Mouse (Mus musculus) erythroid progenitor cell, adult 5-6 weeks (primary cell): ENCODE results near the gene Smarcc2. TPM values are rescaled to one million over a fixed set of nuclear protein-coding genes. Genes with fewer than 3 reads are reported as not detected.

Experiments used
- ATAC-seq: replicated peaks from 2 replicates; pipeline ENCODE4 v1.8.0; 2016; ENCODE audit warnings: moderate number of reproducible peaks, mild to moderate bottlenecking, moderate TSS enrichment, inconsistent platforms; ENCODE audit not compliant: poor library complexity, low FRiP score, severe bottlenecking
- total RNA-seq, 2 experiments: library from RNA; stranded (forward) in 1 of 2; stranded (reverse) in 1 of 2; fragments of 150-400 nt in 1 of 2; fragments of 186-747, 209-891 nt in 1 of 2; gene quantifications; 2 replicates each; pipeline versions ENCODE4 v1.2.3 to v1.2.4; 2015 to 2017; ENCODE audit warnings: low replicate concordance in 2 of 2

Gene Smarcc2
- total RNA-seq, 2 experiments from 2014 or later = 70.4 to 117 TPM

GRCm38 (mm10) chr10:128538340-128538870, 79.4 kb downstream of the Smarcc2 start:
- no peak for ATAC-seq

Other genes with a start within 250 kb of the Smarcc2 start
- 2.1 and 3.6 TPM in 2 replicates for gene Spryd4, start 247.4 kb upstream of the Smarcc2 start, total RNA-seq (2015; ENCODE audit: low replicate concordance)
- gene Spryd4, start 247.4 kb upstream of the Smarcc2 start, total RNA-seq (2017; ENCODE audit: low replicate concordance) = 1.2 and 3.1 TPM in 2 replicates
- not detected in 2 replicates for gene Mip, start 233.4 kb upstream of the Smarcc2 start, total RNA-seq (2015; ENCODE audit: low replicate concordance)
- not detected in 2 replicates for gene Mip, start 233.4 kb upstream of the Smarcc2 start, total RNA-seq (2017; ENCODE audit: low replicate concordance)
- gene Timeless, start 227.2 kb upstream of the Smarcc2 start, total RNA-seq (2015; ENCODE audit: low replicate concordance) = 32.1 and 41.1 TPM in 2 replicates
- gene Timeless, start 227.2 kb upstream of the Smarcc2 start, total RNA-seq (2017; ENCODE audit: low replicate concordance) = 43.4 and 53.9 TPM in 2 replicates
- 2.9 and 4.7 TPM in 2 replicates for gene Apon, start 205.2 kb upstream of the Smarcc2 start, total RNA-seq (2015; ENCODE audit: low replicate concordance)
- gene Apon, start 205.2 kb upstream of the Smarcc2 start, total RNA-seq (2017; ENCODE audit: low replicate concordance) = 1.7 TPM in 1 of 2 replicates, not detected in the other
- not detected in 2 replicates for gene Apof, start 190.6 kb upstream of the Smarcc2 start, total RNA-seq (2015; ENCODE audit: low replicate concordance)
- gene Apof, start 190.6 kb upstream of the Smarcc2 start, total RNA-seq (2017; ENCODE audit: low replicate concordance) = not detected in 2 replicates
- 35.6 and 37.5 TPM in 2 replicates for gene Stat2, start 188.7 kb upstream of the Smarcc2 start, total RNA-seq (2015; ENCODE audit: low replicate concordance)
- 30.0 and 40.0 TPM in 2 replicates for gene Stat2, start 188.7 kb upstream of the Smarcc2 start, total RNA-seq (2017; ENCODE audit: low replicate concordance)
- not detected in 2 replicates for gene Il23a, start 160.5 kb upstream of the Smarcc2 start, total RNA-seq (2015; ENCODE audit: low replicate concordance)
- gene Il23a, start 160.5 kb upstream of the Smarcc2 start, total RNA-seq (2017; ENCODE audit: low replicate concordance) = 0.39 TPM in 1 of 2 replicates, not detected in the other
- gene Pan2, start 155.9 kb upstream of the Smarcc2 start, total RNA-seq (2015; ENCODE audit: low replicate concordance) = 34.8 and 42.9 TPM in 2 replicates
- gene Pan2, start 155.9 kb upstream of the Smarcc2 start, total RNA-seq (2017; ENCODE audit: low replicate concordance) = 27.0 and 27.5 TPM in 2 replicates
- gene Cnpy2, start 136.8 kb upstream of the Smarcc2 start, total RNA-seq (2015; ENCODE audit: low replicate concordance) = 40.7 and 44.4 TPM in 2 replicates
- gene Cnpy2, start 136.8 kb upstream of the Smarcc2 start, total RNA-seq (2017; ENCODE audit: low replicate concordance) = 29.4 and 38.9 TPM in 2 replicates
- 92.3 and 106 TPM in 2 replicates for gene Cs, start 121.5 kb upstream of the Smarcc2 start, total RNA-seq (2015; ENCODE audit: low replicate concordance)
- gene Cs, start 121.5 kb upstream of the Smarcc2 start, total RNA-seq (2017; ENCODE audit: low replicate concordance) = 58.9 and 60.6 TPM in 2 replicates
- 1.1 and 14.3 TPM in 2 replicates for gene Coq10a, start 90.3 kb upstream of the Smarcc2 start, total RNA-seq (2015; ENCODE audit: low replicate concordance)
- 2.3 and 3.3 TPM in 2 replicates for gene Coq10a, start 90.3 kb upstream of the Smarcc2 start, total RNA-seq (2017; ENCODE audit: low replicate concordance)
- 11.9 and 20.5 TPM in 2 replicates for gene Ankrd52, start 82.1 kb upstream of the Smarcc2 start, total RNA-seq (2015; ENCODE audit: low replicate concordance)
- gene Ankrd52, start 82.1 kb upstream of the Smarcc2 start, total RNA-seq (2017; ENCODE audit: low replicate concordance) = 4.4 and 10.2 TPM in 2 replicates
- gene Slc39a5, start 58.0 kb upstream of the Smarcc2 start, total RNA-seq (2015; ENCODE audit: low replicate concordance) = not detected in 2 replicates
- gene Slc39a5, start 58.0 kb upstream of the Smarcc2 start, total RNA-seq (2017; ENCODE audit: low replicate concordance) = not detected in 2 replicates
- 28.5 TPM in 2 replicates for gene Nabp2, start 47.8 kb upstream of the Smarcc2 start, total RNA-seq (2015; ENCODE audit: low replicate concordance)
- 13.1 and 15.5 TPM in 2 replicates for gene Nabp2, start 47.8 kb upstream of the Smarcc2 start, total RNA-seq (2017; ENCODE audit: low replicate concordance)
- gene Rnf41, start 47.6 kb upstream of the Smarcc2 start, total RNA-seq (2015; ENCODE audit: low replicate concordance) = 3.4 and 11.5 TPM in 2 replicates
- 4.0 and 4.4 TPM in 2 replicates for gene Rnf41, start 47.6 kb upstream of the Smarcc2 start, total RNA-seq (2017; ENCODE audit: low replicate concordance)
- gene Myl6, start 34.9 kb downstream of the Smarcc2 start, total RNA-seq (2015; ENCODE audit: low replicate concordance) = 353 and 444 TPM in 2 replicates
- 506 and 519 TPM in 2 replicates for gene Myl6, start 34.9 kb downstream of the Smarcc2 start, total RNA-seq (2017; ENCODE audit: low replicate concordance)
- 4.0 TPM in 1 of 2 replicates, not detected in the other for gene Myl6b, start 39.4 kb downstream of the Smarcc2 start, total RNA-seq (2015; ENCODE audit: low replicate concordance)
- 0.51 TPM in 1 of 2 replicates, not detected in the other for gene Myl6b, start 39.4 kb downstream of the Smarcc2 start, total RNA-seq (2017; ENCODE audit: low replicate concordance)
- gene Esyt1, start 66.6 kb downstream of the Smarcc2 start, total RNA-seq (2015; ENCODE audit: low replicate concordance) = 23.4 and 27.2 TPM in 2 replicates
- gene Esyt1, start 66.6 kb downstream of the Smarcc2 start, total RNA-seq (2017; ENCODE audit: low replicate concordance) = 29.7 and 30.8 TPM in 2 replicates
- gene Zc3h10, start 88.5 kb downstream of the Smarcc2 start, total RNA-seq (2015; ENCODE audit: low replicate concordance) = 0.72 and 2.9 TPM in 2 replicates
- gene Zc3h10, start 88.5 kb downstream of the Smarcc2 start, total RNA-seq (2017; ENCODE audit: low replicate concordance) = 5.9 and 6.4 TPM in 2 replicates
- gene Rpl41, start 90.1 kb downstream of the Smarcc2 start, total RNA-seq (2015; ENCODE audit: low replicate concordance) = 1,611 and 1,688 TPM in 2 replicates
- gene Rpl41, start 90.1 kb downstream of the Smarcc2 start, total RNA-seq (2017; ENCODE audit: low replicate concordance) = 704 and 1,169 TPM in 2 replicates
- 122 and 141 TPM in 2 replicates for gene Pa2g4, start 106.7 kb downstream of the Smarcc2 start, total RNA-seq (2015; ENCODE audit: low replicate concordance)
- 87.7 and 97.9 TPM in 2 replicates for gene Pa2g4, start 106.7 kb downstream of the Smarcc2 start, total RNA-seq (2017; ENCODE audit: low replicate concordance)
- gene Erbb3, start 130.4 kb downstream of the Smarcc2 start, total RNA-seq (2015; ENCODE audit: low replicate concordance) = 0.84 and 1.1 TPM in 2 replicates
- gene Erbb3, start 130.4 kb downstream of the Smarcc2 start, total RNA-seq (2017; ENCODE audit: low replicate concordance) = 0.39 and 0.53 TPM in 2 replicates
- 581 and 593 TPM in 2 replicates for gene Rps26, start 167.5 kb downstream of the Smarcc2 start, total RNA-seq (2015; ENCODE audit: low replicate concordance)
- gene Rps26, start 167.5 kb downstream of the Smarcc2 start, total RNA-seq (2017; ENCODE audit: low replicate concordance) = 151 and 338 TPM in 2 replicates
- gene Ikzf4, start 186.7 kb downstream of the Smarcc2 start, total RNA-seq (2015; ENCODE audit: low replicate concordance) = not detected in 2 replicates
- gene Ikzf4, start 186.7 kb downstream of the Smarcc2 start, total RNA-seq (2017; ENCODE audit: low replicate concordance) = not detected in 2 replicates
- gene Suox, start 214.8 kb downstream of the Smarcc2 start, total RNA-seq (2015; ENCODE audit: low replicate concordance) = 21.4 and 35.7 TPM in 2 replicates
- gene Suox, start 214.8 kb downstream of the Smarcc2 start, total RNA-seq (2017; ENCODE audit: low replicate concordance) = 27.7 and 43.4 TPM in 2 replicates
- gene Rab5b, start 237.0 kb downstream of the Smarcc2 start, total RNA-seq (2015; ENCODE audit: low replicate concordance) = 30.6 and 54.1 TPM in 2 replicates
- 37.7 and 46.8 TPM in 2 replicates for gene Rab5b, start 237.0 kb downstream of the Smarcc2 start, total RNA-seq (2017; ENCODE audit: low replicate concordance)
- not detected in 2 replicates for gene Pmel, start 244.9 kb downstream of the Smarcc2 start, total RNA-seq (2015; ENCODE audit: low replicate concordance)
- 0.39 TPM in 1 of 2 replicates, not detected in the other for gene Pmel, start 244.9 kb downstream of the Smarcc2 start, total RNA-seq (2017; ENCODE audit: low replicate concordance)
- gene Cdk2, start 245.8 kb downstream of the Smarcc2 start, total RNA-seq (2015; ENCODE audit: low replicate concordance) = 111 and 124 TPM in 2 replicates
- 62.0 and 73.5 TPM in 2 replicates for gene Cdk2, start 245.8 kb downstream of the Smarcc2 start, total RNA-seq (2017; ENCODE audit: low replicate concordance)